Mouse (Mus musculus) gastrocnemius, adult 2 months (tissue): Measurements from ENCODE around the gene Rap1gap2. TPM values are rescaled to one million over a fixed set of nuclear protein-coding genes. Genes with fewer than 3 reads are reported as not detected.

ENCODE experiments used
- DNase-seq: peaks from one replicate; pipeline ENCODE4 v3.0.0; 2022
- H3K27ac ChIP-seq: fragments of 200-600 bp; 2 replicates; pipeline ENCODE4 v1.8.1; 2022; ENCODE audit warnings: mild to moderate bottlenecking
- H3K4me3 ChIP-seq: fragments of 200-600 bp; 2 replicates; pipeline ENCODE4 v1.8.1; 2022; ENCODE audit warnings: mild to moderate bottlenecking, moderate library complexity
- CTCF ChIP-seq: fragments of 200-600 bp; IDR thresholded peaks from 2 replicates; pipeline ENCODE4 v1.8.1; 2022; ENCODE audit warnings: antibody characterized with exemption, mild to moderate bottlenecking, moderate library complexity
- intact Hi-C: fragments of 180-260 bp; cut with DNase I; formaldehyde crosslinking; loops from one replicate; pipeline ENCODE4 v1.15.1; 2025
- total RNA-seq, 2 experiments: library from RNA; stranded (reverse); gene quantifications; 2 replicates each; pipeline ENCODE4 v1.2.3; 2021

The Rap1gap2 gene
- total RNA-seq, 2 experiments from 2014 or later, result 6.1 to 7.0 TPM

DNA sequence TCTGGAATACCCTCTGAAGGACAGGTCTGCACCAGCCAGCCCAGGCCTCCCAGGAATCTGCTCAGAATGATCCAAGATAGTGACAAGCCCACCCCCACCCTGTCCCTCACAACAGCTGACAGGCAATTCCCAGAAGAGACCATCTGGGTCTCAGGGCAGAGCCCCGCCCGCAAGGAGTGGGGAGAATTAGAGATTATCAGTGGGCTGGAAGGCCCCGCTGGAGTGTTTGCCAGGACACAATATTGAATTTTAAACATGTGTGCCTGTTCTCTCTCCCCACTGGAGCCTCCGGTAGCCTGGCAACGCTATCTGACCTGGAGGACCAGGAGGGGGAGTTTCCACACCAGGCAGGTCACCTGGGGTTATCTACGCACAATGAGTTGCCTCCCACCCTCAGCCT lies 142.5 kb downstream of the Rap1gap2 start:
- no peak for TF ChIP-seq CTCF
- intact Hi-C loops, result no loop called here
- no peak for DNase-seq
- no peak overlapping the region for H3K27ac ChIP-seq
- H3K4me3 ChIP-seq, result no peak overlapping the region

DNA sequence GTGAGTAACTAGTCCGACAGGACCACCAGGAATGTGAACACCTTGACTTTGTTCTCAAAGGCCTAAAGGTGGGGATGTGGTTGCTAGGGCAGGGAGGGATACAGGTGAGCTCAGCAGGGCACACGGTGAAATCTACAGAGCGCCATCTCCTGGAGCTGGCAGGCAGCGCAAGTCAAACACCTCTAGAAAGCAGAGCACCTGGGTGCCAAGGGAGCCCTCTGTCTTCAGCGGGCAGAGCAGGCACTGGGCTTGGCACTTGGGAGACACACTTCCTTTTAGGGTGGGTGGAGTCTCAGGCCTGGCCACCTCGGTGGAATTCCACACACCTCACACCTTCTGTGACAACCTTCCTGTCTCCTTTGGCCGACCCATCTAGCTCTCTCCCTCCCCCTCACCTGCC lies 145.0 kb downstream of the Rap1gap2 start:
- intact Hi-C loops, result loop anchor here (1.0 to 2.0 kb wide), 2 partner anchors 63 to 89 kb away; no protein-coding TSS in a partner anchor
- DNase-seq, result peak; percentile 60
- peak; percentile 74 for TF ChIP-seq CTCF

DNA sequence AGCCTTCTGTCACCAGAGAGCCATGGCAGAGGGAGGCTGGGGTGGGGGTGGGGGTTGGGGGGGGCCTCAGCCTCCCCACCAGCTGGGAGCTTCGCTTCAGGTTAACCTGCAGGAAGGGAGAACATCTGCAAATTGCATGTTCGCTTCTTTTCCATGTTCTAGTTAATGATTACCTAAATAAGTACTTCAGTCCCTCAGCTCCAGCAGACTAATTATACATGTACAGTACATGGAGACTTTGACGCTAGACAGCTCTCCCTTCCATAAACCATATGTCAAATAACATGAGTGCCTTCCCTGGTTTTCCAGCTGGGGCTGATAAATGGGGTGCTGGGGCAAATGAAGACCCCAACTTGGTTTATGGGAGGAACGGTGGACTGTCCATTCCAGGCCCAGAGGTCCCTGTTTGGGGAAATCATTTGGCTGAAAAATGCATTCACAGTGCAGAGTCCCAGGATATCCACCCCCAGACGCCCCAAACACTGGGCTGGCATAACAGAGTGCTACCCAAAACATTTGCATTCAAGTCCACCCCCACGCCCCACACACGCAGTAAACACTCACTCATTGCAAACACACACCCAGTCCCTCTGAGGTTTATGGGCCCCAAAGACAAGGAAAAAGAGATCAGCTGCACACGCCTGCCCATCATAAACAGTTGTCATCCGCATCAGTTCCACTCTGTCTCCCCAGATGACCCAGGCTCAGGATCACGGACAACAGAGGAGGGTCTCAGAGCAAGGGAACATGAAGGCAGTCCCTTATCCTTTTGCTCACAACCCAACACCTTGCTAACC lies 146.3 kb downstream of the Rap1gap2 start:
- no peak overlapping the region for H3K27ac ChIP-seq
- no peak for TF ChIP-seq CTCF
- intact Hi-C loops, result loop anchor here (2.0 to 5.0 kb wide), 2 partner anchors 58 to 88 kb away; no protein-coding TSS in a partner anchor
- no peak for DNase-seq
- no peak overlapping the region for H3K4me3 ChIP-seq

More for the DNA sequence above, 145.0 kb downstream of the Rap1gap2 start:
- Histone ChIP-seq H3K27ac (no peak overlapping the region), H3K4me3 (no peak overlapping the region)

DNA sequence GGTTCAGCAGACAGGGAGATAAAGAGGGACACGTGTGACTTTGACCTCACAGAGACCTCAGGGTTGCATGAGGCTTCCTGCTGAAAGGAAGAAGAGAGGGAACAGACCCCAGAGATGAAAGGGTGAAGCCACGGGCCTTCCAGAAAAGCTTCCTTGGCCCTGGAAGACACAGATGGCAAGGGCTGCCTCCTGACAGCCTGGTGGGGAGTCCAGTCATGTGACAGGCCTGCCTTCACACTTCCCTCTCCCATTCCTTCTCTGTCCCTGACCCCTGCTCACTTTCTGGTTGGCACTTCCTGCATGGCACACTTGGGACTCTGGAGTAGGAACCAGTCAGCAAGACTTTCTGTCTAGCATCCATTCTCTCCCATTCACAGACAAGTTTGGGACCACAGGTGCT lies 148.1 kb downstream of the Rap1gap2 start:
- Histone ChIP-seq H3K27ac (no peak overlapping the region), H3K4me3 (no peak overlapping the region)
- no peak for DNase-seq
- intact Hi-C loops, result loop anchor here (5.0 kb wide), 1 partner anchor 60 kb away; no protein-coding TSS in a partner anchor
- no peak for TF ChIP-seq CTCF

DNA sequence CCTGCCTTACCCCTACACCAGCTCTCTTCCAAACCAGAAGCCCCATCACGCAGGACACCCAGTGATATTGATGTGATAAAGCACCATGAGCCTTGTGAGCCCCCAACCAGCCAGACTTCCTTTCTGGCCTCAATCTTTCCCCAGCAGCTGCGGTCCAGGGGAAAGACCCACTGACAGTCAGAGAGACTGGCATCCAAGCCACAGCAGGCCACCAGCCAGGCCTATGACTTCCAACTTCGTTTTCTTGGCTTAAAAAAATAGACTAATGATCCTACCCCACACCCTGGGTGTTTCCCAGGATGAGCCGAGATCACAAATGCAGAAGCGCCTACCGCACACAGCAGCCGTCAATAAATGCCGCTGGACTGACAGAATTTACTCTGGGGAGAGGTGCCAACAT lies 151.1 kb downstream of the Rap1gap2 start:
- DNase-seq, result no peak
- H3K27ac ChIP-seq, result no peak overlapping the region
- TF ChIP-seq CTCF, result no peak
- no peak overlapping the region for H3K4me3 ChIP-seq
- intact Hi-C loops, result loop anchor here (5.0 kb wide), 1 partner anchor 63 kb away; no protein-coding TSS in a partner anchor

DNA sequence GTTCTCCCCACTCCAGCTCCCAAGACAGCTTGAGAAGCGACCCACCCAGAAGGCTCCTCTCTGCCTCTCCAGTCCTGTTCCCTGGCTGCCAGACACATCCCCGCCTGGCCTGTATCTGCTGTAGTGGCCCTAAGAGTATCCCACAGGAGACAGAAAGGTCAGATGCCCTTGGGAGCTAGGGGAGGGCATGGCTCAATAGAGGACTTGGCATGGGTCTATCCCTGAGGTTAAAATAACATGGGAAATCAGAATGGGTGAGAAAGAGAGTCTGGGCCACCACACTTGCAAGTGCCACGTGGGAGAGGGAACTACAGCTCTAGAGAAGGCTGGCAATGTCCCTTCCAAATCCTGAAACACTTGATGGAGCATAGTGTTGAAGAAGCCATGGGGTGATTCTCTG lies 152.3 kb downstream of the Rap1gap2 start:
- Histone ChIP-seq H3K27ac (no peak overlapping the region), H3K4me3 (no peak overlapping the region)
- intact Hi-C loops, result no loop called here
- TF ChIP-seq CTCF, result no peak
- DNase-seq, result no peak

DNA sequence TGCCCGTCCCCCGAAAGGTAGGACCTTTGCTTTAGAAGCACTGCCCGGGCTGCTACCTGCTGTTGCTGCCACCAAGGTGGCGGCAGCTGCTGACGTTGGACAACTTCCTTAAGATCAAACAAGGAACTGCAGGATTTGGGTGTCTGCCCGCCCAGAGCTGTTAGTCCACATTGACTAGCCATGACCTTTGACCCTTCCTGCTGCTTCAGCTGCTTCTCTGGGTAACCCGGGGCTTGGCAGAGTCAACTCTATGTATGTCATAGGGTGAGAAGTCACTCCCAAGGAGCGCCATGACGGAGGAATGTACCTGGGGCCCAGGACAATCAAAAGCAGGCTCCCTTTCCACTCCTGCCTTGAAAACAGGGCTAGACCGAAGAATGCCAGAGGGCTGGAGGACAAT lies 153.5 kb downstream of the Rap1gap2 start:
- no peak overlapping the region for H3K4me3 ChIP-seq
- no peak for TF ChIP-seq CTCF
- no peak for DNase-seq
- no peak overlapping the region for H3K27ac ChIP-seq
- intact Hi-C loops, result no loop called here

DNA sequence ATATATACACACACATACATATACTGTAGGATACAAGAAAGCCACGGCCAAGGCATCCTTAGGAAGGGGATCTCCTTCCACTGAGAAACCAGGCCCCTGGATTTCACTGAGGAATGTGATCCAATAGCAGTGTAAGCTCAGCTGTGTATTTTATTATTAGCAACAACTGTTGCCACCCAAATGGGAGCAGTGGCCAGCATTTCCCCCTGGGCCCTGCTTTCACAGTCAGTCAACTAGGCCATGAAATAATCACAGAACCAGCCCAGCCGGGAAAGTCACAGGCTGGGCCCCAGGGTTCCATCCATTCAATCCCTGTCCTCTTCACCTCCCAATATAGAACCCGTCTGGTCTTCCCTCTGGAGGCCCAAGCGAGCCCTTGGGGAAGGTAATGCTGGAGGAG lies 162.2 kb downstream of the Rap1gap2 start:
- peak overlapping the region; percentile 83 for H3K27ac ChIP-seq
- no peak overlapping the region for H3K4me3 ChIP-seq
- DNase-seq, result peak; percentile 76
- intact Hi-C loops, result loop anchor here (5.0 kb wide), 1 partner anchor 41 kb away; no protein-coding TSS in a partner anchor
- TF ChIP-seq CTCF, result no peak

DNA sequence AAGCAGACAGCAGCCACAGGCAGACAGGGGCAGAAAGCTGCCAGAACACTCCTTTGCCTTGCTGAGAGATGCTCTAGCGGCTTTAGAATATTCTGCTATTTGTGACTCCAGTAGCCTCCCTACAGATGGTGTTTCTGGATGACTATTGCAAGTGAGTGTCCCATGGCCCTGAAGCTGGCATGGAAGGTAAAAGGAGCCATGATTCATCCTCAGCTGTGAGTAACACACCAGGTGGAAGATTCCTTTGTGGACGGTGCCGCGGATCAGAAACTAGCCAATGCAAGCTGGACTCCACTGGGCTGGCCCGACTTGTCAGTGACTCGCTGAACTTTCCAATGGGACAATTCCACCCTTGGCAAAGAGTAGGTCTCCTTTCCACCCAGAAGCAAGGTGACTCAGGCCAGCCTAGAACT lies 162.7 kb downstream of the Rap1gap2 start:
- Histone ChIP-seq H3K4me3 (no peak overlapping the region), H3K27ac (peak overlapping the region; percentile 83)
- intact Hi-C loops, result loop anchor here (5.0 kb wide), 1 partner anchor 41 kb away; no protein-coding TSS in a partner anchor
- TF ChIP-seq CTCF, result no peak
- peak; percentile 59 for DNase-seq

DNA sequence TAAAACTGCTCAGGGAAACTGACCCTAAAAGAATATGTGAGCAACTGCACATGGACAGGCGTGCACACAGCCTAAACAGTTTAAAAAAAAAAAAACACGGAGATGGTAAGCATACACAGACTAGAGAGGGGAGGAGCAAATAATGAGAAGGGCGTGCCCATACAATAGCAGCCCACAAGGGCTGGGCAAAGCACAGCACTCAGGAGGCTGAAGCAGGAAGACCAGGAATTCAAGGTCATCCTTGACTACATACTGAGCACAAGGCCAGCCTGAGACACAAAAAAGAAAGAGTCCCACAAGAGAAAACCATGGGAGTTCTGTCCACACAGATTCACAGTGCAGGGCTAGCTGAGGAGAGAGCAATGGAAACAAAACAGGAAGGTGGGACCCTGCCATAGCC lies 165.1 kb downstream of the Rap1gap2 start:
- intact Hi-C loops, result loop anchor here (5.0 kb wide), 1 partner anchor 38 kb away; no protein-coding TSS in a partner anchor
- Histone ChIP-seq H3K27ac (no peak overlapping the region), H3K4me3 (no peak overlapping the region)
- no peak for TF ChIP-seq CTCF
- DNase-seq, result no peak

DNA sequence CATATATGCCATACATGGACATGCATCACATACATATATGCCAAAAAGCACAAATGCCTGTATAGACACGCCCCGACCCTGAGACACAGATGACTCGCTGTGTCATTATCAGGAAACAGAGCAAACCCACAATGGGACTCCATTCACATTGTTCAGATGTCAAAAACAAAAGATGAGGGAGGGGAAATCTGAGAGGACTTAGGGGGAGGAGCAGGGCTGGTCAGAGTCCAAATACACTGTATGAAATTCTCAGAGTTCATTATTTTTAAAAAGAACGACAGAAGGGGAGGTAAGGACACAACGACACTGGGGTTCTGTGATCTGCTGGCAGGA lies 166.8 kb downstream of the Rap1gap2 start:
- TF ChIP-seq CTCF, result no peak
- Histone ChIP-seq H3K4me3 (no peak overlapping the region), H3K27ac (no peak overlapping the region)
- intact Hi-C loops, result no loop called here
- DNase-seq, result no peak

DNA sequence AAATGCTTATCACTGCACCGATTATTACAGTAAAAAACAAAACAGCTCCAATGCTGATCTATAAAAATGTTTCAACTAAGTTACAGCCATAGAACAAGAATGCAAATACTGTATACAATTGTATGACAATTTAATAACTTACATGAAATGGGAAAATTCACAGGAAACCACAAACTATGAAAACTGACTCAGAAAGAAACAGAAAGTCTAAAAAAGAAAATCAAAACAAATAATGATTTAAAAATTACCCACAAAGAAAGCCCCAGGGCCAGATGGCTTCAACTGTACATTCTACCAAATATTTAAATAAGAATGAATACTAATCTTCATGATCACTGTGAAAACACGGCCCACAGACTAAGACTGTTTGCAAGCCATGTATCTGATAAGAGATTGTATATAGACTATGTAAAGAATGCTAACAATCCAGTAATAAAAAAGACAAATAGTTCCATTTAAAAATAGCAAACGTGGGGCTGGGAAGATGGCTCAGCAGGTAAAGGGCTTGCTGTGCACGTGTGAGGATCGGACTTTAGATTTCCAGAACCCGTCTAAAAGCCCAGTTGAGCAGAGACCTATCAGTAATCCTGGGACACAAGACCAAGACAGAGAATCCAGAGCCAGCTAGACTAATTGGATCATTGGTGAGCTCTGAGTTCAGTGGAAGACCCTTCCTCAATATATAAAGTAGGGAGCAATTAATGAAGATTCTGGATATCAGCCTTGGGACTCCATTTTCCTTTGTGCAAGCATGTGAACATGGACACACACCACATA lies 167.4 kb downstream of the Rap1gap2 start:
- intact Hi-C loops, result no loop called here
- no peak for TF ChIP-seq CTCF
- no peak overlapping the region for H3K27ac ChIP-seq
- DNase-seq, result no peak
- H3K4me3 ChIP-seq, result no peak overlapping the region

DNA sequence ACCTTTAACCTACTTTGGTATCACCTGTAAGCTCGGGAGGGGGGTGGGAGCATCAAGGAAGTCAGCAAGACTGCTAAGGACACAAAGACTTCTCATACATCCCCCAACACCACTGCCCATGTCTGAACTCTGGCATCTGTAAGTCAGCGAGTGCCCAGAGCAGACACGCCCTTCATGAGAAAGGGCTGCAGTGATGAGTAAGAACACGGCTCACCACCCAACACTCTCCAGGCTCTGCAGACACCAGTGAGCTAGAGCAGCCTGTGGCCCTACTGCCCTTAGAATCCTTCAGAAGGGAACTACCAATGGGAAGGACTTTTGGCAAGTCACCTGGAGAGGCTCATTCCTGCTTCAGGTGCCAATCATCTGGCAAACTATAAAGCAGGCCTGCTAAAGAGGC lies 168.3 kb downstream of the Rap1gap2 start:
- intact Hi-C loops, result no loop called here
- no peak for DNase-seq
- Histone ChIP-seq H3K27ac (no peak overlapping the region), H3K4me3 (no peak overlapping the region)
- TF ChIP-seq CTCF, result no peak
